8 mouse cellular contexts compared by ENCODE assay signal in the genomic region with DNA sequence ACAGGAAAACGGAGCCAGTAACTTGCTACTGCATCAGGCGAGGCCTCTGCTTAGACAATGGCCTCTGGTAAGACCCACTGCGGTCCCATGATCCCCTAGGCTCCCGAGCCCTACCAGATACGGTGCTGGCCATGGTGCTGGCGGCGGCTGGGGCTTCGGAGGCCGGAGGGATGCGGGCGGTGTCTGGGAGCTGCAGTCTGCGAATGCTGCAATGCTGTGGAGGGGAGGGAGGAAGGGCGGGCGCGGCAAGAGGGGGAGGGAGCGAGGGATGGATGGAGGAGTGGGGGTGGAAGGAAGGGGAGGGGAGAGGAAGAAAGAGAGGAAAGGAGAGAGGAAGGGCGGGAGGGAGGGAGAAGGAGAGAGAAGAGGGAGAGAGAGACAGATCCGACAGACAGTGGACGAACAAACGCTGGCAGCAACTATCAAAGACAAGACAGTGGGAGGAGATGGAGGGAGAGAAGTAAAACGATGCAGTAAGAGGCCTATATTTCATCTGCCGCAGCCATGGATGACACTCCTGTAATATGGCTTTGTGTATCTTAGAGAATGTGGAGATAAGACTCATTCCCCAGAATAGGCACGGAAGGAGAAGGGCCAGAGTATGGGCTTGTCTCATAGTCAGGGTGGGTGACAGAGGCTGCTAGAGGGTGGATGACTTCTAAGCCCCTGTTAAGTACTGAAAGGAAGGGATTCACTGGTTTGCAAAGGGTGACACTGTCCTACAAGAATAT. TPM values are rescaled to one million over a fixed set of nuclear protein-coding genes. Genes with fewer than 3 reads are reported as not detected.
DNase-seq lines count a peak whose midpoint lies in the region; ATAC-seq and TF ChIP-seq lines count a peak whose summit lies in the region.

A gene (minus strand): TSS at position 421 of the 731 bp plus-strand sequence.

- H3K4me3 ChIP-seq in gastrocnemius, adult 2 months, result peak within 1 kb of the TSS; percentile 54
- peak within 1 kb of the TSS; percentile 89 for H3K4me3 ChIP-seq in forebrain, embryonic 16.5 days (replicated peaks; ENCODE audit: low read length)
- H3K4me3 ChIP-seq in hindbrain, embryonic 13.5 days, result peak within 1 kb of the TSS; percentile 71
- H3K4me3 ChIP-seq in megakaryocyte, embryonic 14.5 days (replicated peaks), result peak within 1 kb of the TSS; percentile 70

- WGBS in forebrain, embryonic 16.5 days, result 2% methylated on average over 21 of the region's 23 CpGs
- 3% methylated on average over 20 of the region's 23 CpGs for WGBS in hindbrain, embryonic 13.5 days

- intact Hi-C loops in gastrocnemius, adult 2 months (cut with DNase I), result no loop called here

- no peaks in the 10 kb centered on the region for H3K9me3 ChIP-seq in forebrain, embryonic 16.5 days (ENCODE audit: control insufficient read depth, low read length)
- no peaks in the 10 kb centered on the region for H3K9me3 ChIP-seq in hindbrain, embryonic 13.5 days
- H3K9me3 ChIP-seq in megakaryocyte, embryonic 14.5 days, result no peaks in the 10 kb centered on the region; the same call in 1 of the 2 replicates

- peak; percentile 48 for DNase-seq in gastrocnemius, adult 2 months
- no peak for DNase-seq in gastrocnemius, adult 8-10 months (ENCODE audit: low spot score in 2 of 2)
- peak; percentile 86 to 90 for DNase-seq in cerebellum, adult 18-20 months
- peak; percentile 49 for DNase-seq in left cerebral cortex, adult 11 months (ENCODE audit: low spot score)
- DNase-seq in right cerebral cortex, postnatal 36 days (ENCODE audit: low spot score in 2 of 2), result peak; percentile 40 to 59

- peak within 1 kb of the TSS; percentile 65 for H3K4me2 ChIP-seq in forebrain, embryonic 16.5 days (ENCODE audit: low read length)
- peak within 1 kb of the TSS; percentile 87 for H3K4me2 ChIP-seq in hindbrain, embryonic 13.5 days

- TF ChIP-seq CTCF in gastrocnemius, adult 2 months (IDR thresholded peaks at IDR 0.05), result no peak

- no peaks in the 10 kb centered on the region for H3K36me3 ChIP-seq in forebrain, embryonic 16.5 days (ENCODE audit: control insufficient read depth, insufficient read depth)
- H3K36me3 ChIP-seq in hindbrain, embryonic 13.5 days, result peaks cover under 1% of the 10 kb centered on the region; the same call in 1 of the 2 replicates
- H3K36me3 ChIP-seq in megakaryocyte, embryonic 14.5 days (replicated peaks; ENCODE audit: low read length), result no peaks in the 10 kb centered on the region

- no peak within 1 kb of the TSS for H3K27ac ChIP-seq in gastrocnemius, adult 2 months
- peak within 1 kb of the TSS; percentile 94 for H3K27ac ChIP-seq in forebrain, embryonic 16.5 days (ENCODE audit: low read length)
- H3K27ac ChIP-seq in hindbrain, embryonic 13.5 days, result peak within 1 kb of the TSS; percentile 96

- peak within 1 kb of the TSS; percentile 97 for H3K9ac ChIP-seq in forebrain, embryonic 16.5 days (replicated peaks; ENCODE audit: low read depth, low read length)
- peak within 1 kb of the TSS; percentile 93 for H3K9ac ChIP-seq in hindbrain, embryonic 13.5 days

- H3K4me1 ChIP-seq in forebrain, embryonic 16.5 days (replicated peaks; ENCODE audit: control insufficient read depth, insufficient read depth, low read length), result peaks cover 26% of the 10 kb centered on the region
- H3K4me1 ChIP-seq in hindbrain, embryonic 13.5 days (replicated peaks), result peaks cover 43% of the 10 kb centered on the region
- peaks cover 19% of the 10 kb centered on the region for H3K4me1 ChIP-seq in megakaryocyte, embryonic 14.5 days

- H3K27me3 ChIP-seq in forebrain, embryonic 16.5 days (replicated peaks; ENCODE audit: control insufficient read depth, insufficient read depth, low read length), result no peaks in the 10 kb centered on the region; the same call in 1 of the 2 replicates
- peaks cover 15% of the 10 kb centered on the region; the same call in 1 of the 2 replicates for H3K27me3 ChIP-seq in hindbrain, embryonic 13.5 days
- H3K27me3 ChIP-seq in megakaryocyte, embryonic 14.5 days (replicated peaks), result peaks cover 62% of the 10 kb centered on the region

- ATAC-seq in forebrain, embryonic 16.5 days, result peak; percentile 92
- ATAC-seq in hindbrain, embryonic 13.5 days (ENCODE audit: low FRiP score), result peak; percentile 88

RNA-seq across cellular contexts. Expression of the gene that starts here (rescaled TPM):
- not detected for total RNA-seq in gastrocnemius, adult 2 months (2021)
- total RNA-seq in gastrocnemius, adult 8-10 months (2022), result not detected
- polyA plus RNA-seq in forebrain, embryonic 16.5 days (2015; fragmentation: Nextera tagmentation; extraction: Ambion mirVana), result 899 and 1,155 TPM in 2 replicates
- polyA plus RNA-seq in hindbrain, embryonic 13.5 days (2015; fragmentation: Nextera tagmentation; extraction: Ambion mirVana), result 1,135 and 1,161 TPM in 2 replicates
- not detected in 2 replicates for polyA plus RNA-seq in megakaryocyte, embryonic 14.5 days (2012; ENCODE audit: insufficient read depth, low replicate concordance)

Comparison
In these comparisons a context has a peak if more than half of its experiments do, and no peak if none do; other contexts are left out.
1. RNA of the gene that starts here (polyA plus RNA-seq): 899 to 1,155 TPM in forebrain, embryonic 16.5 days and 1,135 to 1,161 TPM in hindbrain, embryonic 13.5 days; not detected in megakaryocyte, embryonic 14.5 days; every median in the first group is over 100 times any median in the second.
2. Peak in DNase-seq and H3K4me3 ChIP-seq in gastrocnemius, adult 2 months; RNA of the gene not detected or under 1 TPM.
3. DNase-seq: peak in cerebellum, adult 18-20 months (2 of 2), left cerebral cortex, adult 11 months (single experiment) and right cerebral cortex, postnatal 36 days (2 of 2); none in gastrocnemius, adult 8-10 months (0 of 2).
4. Peak in every context shown above with its lines, with median percentiles within 50 percentile points of each other: H3K4me3 ChIP-seq.